Mouse (Mus musculus) embryo, embryonic 11.5 days (tissue): ENCODE measurements around the gene 3110082J24Rik.
A peak's percentile ranks its signal among the peaks of the same experiment; 100 is the strongest.

Experiments
- DNase-seq: peaks from one replicate; pipeline ENCODE4 v3.0.0-alpha.2; 2012; ENCODE audit warnings: low read depth, low spot score

The 3110082J24Rik gene

DNA sequence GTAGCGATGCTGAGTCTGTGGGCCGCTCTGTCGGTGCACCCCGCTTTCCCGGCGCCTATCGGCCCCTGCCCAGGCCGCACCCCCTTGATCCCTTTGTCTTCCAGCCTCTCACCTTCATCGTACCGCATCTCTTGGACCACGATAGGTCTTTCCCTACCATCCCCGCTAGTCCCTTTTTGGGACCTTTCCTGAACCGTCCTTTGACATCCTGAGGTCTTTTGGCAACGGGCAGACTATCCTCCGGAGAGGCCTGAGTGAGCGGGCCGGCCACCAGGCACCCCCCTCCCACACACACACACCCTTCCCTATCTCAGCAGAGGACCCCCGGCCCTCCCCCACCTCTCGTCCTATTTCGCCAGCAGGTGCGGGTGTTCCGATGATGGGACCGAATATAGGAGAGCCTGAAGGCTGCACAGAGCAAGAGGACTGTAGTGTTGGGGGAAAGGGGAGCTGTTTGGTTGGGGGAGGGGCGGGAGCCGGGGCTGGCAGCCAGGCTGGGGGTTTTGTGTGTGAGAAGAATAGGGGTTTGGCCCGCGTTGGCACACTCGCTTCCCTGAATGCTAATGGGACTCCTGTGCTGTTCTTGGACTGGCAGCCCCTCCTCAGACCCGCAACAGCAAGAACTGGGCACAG, at the start of gene 3110082J24Rik:
Gene 3110082J24Rik, minus strand, starts transcription at position 419 of the 633 bp plus-strand sequence.
- no peak for DNase-seq

DNA sequence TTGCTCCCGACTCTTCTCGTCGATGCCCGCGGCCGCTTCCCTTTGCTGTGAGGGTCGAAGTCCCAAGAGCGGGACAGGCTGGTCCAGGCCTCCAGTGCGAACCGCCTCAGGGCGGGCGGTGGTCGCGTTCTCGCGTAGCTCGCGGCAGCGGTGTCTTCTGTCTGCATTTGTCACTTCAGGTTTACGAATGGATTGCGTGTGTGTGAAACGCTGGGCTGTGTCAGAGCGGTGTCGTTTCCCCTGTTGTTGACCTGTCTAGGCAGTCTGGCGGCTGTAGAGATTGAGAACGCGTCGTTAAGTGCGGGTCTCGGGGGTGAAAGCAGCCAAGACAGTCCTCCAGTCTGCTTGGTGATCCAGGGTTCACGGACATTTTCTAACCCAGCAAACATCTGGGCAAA, 49.5 kb upstream of the 3110082J24Rik start:
- no peak for DNase-seq

DNA sequence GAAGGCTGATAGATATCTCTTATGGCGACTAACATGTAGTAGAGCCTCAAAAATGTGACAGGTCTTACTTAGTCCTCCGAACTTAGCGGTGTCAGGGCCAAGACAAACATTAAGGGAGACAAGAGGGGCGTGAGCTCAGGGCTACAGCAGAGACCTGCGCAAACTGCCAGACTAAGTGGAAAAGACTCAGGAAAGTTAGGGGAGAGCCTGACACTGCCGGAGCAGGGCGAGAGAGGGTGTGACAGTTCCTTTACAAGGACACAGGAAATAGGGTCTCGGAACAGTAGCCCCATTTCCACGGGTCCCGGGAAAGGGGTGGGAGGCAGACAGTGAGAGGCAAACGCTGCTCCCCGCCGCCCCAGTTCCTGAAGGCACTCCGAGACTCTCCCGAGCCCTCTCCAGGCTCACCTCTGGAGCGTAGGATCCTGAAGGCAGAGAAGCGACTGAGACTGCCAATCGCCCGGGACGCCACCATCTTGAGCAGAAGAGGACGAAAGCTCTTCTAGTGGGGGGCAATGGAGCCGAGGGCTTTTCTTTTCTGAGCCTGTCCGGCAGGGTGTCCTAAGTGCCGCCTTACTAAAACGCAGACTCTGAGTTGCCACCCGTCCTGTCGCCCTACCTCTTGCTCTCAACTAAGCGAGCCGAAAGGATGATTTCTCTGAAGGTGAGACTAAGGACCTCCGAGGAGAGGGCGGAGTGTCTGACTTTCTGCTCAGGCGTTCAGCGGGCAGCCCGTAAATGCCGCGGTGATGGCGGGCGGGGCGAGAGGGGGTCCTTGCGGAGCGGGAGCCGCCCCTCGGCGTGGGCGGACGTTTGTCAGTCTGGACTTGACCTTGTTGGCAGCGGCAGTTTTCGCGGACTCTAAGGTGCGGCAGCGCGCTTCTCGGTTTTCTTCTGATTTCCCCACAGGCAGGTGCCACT, 48.8 kb upstream of the 3110082J24Rik start, which contains the start of the genes Hadha and Hadhb:
Gene Hadha, minus strand, starts transcription at position 689 of the 921 bp plus-strand sequence.
Gene Hadhb, plus strand, starts transcription at position 775 of the 921 bp plus-strand sequence.
- peak; percentile 79 for DNase-seq

DNA sequence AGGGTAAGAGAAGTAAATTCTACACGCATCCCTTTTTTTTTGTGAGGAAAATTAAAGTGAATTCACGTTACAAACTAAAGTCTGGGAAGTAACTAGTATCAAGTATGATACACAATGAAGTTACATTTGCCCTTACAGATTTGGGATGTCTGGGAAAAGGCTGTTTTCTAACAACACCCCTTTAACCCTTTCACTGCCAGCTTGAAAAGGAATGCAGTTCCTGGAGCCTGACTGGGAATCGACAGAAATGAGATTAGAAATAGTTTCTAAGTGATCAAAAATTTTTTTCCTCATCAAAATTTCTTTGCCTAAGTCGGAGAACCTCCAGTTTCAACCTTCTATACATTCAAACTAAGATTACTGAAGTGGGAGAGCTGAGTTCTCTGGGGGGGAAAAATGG, 48.1 kb upstream of the 3110082J24Rik start:
- no peak for DNase-seq

DNA sequence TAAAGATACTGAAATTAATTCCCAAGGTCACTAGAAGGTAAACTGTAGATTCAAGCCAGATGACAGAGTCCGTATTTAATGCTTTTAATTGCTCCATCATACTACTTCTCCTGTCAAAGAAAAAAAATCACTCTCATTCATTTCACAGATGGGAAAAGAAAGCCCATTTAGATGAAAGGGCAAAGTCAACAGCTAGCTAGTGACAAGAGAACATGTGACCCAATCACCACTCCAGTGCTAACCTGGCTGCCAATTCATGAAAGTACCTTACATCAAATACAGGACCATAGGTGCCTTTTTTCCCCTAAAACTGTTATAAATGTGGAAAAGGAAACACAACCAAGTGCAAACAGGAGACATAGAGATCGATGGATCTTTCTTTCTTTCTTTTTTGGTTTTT, 47.3 kb upstream of the 3110082J24Rik start:
- DNase-seq: no peak

DNA sequence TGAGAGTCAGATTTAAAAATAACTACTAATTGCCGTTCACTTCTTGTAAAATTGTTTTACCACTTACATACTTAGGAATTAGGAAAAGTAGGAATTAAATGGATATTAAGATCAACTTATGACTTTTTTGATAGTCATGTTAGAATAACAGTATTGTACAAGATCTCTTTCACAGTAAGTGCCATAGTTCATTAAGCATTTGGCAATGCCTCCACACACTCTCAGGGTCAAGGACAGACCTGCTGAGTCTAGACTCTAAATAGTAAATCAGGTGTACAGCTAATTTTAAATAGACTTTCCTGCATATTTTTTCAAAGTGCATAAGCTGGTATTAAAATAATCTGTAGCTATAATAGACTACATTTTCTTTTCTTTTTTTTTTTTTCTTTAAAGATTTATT, 46.5 kb upstream of the 3110082J24Rik start:
- DNase-seq: no peak

DNA sequence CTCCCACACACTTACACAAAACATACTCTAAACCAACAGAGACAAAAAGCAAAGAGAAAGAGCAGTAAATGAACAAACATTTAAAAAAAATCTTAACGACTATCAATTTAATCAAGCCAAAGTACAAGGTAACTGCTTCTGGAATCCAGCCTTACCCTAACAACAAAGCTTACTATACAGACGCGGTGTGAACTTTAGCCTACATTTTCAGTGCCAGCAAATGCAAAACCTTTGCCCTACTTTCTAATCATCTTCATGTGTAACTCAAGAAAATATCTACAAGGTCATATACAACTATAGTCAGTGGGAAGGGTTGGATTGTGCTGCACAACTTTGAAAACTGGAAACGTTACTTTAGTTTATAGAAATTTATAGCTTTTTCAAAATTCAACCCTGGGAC, 46.1 kb upstream of the 3110082J24Rik start:
- DNase-seq: no peak

DNA sequence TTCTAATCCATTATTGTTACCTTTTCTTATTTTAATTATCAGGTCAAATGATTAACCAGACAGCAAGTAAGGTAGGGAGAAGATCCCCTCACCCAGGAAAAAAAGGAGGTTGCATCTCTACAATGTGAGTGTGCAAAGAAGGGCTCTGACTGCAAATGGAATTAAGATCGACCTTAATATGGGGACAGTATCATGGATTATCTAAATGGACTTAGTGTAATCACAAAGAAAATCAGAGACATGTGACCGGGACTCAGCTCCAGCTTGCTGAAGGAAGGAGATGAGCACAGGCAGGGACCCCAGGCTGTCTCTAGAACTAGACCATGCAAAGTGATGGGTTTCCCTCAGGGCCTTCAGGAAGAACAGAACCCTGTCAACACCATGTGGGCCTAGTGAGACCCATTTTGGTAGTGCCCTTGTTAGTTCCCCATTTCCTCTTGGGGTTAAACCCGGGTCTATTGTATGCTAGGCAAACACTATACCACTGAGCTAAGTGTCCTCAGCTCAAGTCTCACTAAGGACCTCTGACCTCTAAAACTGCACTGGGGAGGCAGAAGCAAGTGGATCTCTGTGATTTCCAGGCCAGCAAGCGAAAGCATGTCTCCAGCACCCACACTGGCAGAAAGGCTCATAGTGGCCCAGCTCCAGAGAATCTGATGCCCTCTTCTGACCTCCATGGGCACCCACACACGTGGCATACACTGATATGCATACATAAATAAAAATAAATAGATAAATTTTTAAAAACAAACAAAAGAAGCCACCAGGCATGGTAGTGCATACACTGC, 42.4 kb upstream of the 3110082J24Rik start:
- no peak for DNase-seq

DNA sequence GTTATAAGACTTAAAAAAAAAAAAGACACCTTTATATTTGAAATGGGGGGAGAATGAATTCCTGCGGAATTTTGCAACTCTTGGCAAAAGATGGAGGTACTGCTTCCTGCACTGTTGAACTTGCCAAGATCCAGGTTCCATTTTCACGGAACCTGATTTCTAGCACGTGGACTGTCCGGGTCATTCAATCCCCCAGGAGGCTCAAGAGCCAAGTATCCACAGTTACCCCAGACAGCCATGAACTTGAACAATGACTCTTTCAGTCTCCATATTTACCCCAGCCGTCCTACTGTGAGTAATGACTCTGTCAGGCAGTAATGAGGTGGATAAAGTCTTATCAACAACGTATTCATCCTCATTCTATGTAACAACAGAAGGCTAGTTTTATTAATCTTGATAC, 40.6 kb upstream of the 3110082J24Rik start:
- DNase-seq: no peak

DNA sequence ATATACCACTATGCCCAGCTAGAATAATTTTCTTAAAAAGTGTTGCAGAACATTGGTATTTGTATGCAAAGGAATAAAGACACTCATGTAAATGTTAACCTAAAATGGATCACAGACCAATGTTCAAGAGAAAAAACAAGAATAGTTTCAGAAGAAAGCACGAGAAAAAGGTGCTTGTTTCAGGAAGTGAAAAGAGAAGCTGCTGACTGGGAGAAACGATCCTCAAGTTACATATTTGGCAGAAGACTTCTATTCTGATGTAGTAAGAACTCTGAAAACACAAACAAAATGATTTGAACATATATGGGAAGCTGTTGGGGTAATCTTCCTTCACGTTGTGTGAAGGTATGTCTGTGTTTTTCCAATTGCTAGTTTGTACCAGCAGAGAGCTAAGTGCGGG, 32.3 kb upstream of the 3110082J24Rik start:
- DNase-seq: no peak

DNA sequence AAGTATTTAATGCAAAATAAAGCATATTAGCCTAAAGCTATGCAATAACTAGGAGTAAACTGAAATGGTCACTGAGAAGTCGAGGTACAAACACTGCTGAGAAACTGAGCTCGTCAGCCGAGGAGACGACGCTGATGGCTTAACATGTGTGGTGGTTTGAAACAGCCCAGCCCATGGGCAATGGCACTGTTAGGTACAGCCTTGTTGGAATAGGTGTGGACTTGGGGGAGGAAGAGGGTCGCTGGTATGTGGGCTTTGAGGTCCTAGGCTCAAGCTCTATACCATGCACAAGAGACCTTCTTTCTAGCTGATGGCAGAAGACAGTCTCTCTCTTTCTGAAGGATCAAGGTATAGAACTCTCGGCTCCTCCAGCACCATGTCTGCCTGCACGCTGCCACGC, 31.4 kb upstream of the 3110082J24Rik start:
- no peak for DNase-seq

DNA sequence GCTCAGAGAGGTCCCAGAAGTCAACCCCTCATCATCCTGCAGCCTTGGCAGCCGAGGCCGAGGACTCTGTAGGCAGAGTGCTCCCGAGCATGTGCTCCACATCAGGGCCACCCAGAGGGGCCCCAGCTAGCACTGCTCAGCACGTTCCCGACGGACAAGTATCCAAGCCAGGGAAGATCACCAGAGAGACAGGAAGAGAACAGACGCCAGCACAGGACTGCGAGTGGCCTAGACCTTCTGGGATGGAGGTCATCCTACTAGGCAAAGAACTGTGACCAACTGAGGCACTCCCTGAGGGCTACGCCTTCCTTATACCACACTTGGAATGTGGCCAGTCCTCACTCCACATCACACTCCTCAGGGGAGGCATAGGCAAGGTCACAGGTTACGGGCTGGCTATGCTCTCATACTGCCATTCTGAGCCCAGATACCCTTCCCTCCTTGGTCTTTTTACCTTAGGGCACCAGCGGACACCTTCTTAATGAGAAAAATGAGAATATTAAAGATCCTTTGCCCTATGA, 29.9 kb upstream of the 3110082J24Rik start:
- DNase-seq: no peak

DNA sequence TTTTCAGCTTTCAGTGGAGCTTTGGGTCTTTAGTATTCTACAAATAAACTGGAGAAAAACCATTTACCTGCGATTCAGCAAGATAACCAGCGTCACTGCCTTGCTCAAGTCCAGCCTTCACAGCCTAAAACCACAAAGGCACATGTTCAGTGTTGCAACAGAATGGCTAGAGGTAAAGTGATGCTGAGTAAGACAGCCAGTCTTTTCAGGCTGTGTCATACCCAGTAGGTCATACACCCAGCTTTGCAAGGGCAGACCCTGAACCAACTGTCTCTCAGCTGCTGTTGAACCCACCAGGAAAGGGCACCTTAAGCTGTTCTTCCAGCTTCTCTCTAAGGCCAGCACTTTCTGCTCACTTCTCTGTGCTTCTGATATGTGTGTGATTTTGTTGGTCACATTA, 26.3 kb upstream of the 3110082J24Rik start:
- no peak for DNase-seq

DNA sequence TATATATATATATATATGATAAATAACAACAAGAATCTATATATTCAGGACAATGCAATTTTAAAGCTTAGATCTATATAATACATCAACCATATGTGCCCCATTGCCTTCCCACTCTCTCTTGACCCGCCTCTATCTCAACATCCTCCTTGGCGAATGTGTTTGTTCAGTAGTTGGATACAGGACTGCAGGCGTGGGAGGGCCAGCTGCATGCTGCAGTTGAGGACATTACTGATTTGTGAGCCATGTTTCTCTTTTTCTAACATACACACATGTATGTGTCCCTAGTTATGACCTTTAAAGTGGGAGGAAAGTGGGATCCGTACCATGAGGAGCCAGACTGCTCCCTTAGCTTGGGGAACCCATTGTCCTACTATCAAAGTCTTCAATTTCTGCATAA, 25.4 kb upstream of the 3110082J24Rik start:
- DNase-seq: no peak

DNA sequence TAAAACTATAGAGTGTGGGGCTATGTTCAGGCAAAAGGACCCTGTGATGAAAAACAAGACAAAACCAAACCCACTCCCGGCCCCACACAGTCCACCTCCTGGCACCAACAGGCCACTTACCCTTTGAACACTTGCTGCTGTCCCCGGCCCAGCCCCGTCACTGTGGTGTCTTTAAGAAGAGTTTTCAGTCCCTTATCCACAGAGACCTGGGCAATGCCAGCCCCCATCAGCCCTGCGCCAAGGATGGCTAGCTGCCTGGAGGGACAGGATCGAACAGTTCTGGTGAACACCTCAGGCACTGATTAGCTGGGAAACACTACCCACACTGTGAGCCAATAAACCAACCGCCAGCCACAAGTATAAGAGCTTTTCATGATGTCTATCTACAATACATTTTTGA, 22.8 kb upstream of the 3110082J24Rik start:
- DNase-seq: no peak

DNA sequence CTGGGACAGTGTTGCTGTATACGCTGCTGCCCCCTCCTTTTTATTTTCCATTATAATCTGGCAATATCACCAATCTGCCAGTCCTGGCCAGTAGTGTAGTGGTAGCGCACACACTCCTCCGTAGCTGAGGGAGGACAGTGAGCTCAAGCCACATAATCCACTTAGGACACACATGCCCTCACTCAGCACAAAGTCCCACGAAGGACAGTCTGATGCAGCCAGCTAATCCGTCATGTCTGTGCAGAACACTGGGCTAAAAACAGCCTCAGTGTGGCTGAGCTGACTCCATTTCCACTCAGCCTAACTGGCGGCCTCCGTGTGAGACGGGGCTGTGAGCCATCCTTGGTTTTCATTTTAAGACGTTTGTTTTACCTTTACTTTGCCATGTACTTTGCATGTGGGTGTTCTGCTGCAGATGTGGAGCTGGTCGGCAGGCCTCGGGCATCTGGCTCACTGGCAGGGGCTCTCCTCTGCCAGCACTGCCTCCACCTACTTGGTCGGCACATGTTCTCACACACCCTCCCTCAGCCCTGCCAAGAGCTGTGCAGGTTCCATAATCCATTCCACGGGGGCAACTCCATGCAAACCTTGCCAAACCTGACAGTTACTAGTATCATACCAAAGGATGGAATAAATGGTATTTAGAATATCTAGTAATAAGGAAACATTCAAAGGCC, 22.2 kb upstream of the 3110082J24Rik start:
- DNase-seq: no peak

DNA sequence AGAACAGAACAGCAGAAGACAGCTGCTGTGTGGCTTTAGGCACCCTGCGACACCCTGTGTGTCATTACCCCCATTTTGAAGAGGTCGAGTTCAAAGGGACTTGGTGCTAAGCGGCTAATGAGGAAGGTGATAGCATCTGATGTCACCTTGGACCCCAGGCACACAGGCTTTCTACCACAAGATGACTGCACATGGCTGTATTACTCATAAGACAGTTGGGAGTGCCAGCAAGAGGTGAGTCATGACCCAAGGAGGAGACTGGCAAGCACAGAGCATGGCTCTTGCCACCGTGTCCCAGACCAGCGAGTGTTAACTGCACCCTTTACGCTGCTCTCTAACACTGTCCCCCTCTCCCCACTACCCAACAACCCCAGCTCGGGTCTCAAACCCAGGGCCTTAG, 20.9 kb upstream of the 3110082J24Rik start:
- DNase-seq: no peak

DNA sequence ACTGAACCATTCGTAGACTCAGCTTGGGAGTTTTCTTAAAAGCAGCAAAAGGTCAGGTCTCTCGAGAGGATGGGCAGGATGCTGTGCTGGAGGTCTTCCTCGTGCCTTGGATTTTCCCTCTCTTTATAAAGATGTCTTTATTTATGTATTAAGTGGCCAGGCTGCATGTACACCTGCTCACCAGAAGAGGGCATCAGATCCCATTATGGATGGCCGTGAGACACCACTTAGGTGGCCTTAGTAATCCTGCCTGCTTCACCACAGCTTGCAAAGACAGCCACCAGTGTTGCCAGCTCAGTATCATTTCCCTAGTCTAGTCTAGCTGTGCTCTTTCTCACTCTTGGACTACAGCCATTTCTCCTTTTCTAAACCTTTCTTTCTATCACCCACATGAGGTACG, 19.7 kb upstream of the 3110082J24Rik start:
- no peak for DNase-seq

DNA sequence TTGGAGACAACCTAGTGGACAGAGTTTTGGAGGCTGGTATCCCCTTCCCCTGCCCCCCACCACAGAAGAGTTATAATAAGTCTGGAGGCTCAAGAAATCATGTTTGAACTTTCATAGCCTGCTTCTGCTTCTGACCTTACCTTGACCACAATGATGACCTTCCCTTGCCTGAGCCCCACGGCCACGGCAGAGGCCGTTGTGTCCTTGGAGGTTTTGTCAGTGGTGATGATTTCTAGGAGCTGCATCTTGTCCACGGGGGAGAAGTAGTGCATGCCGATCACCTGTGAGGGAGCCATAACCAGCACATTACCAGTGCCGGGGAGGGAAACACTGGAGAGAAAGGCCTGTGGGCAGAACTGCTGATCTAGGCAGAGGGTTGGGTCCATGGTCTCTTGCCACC, 16.6 kb upstream of the 3110082J24Rik start:
- DNase-seq: no peak

DNA sequence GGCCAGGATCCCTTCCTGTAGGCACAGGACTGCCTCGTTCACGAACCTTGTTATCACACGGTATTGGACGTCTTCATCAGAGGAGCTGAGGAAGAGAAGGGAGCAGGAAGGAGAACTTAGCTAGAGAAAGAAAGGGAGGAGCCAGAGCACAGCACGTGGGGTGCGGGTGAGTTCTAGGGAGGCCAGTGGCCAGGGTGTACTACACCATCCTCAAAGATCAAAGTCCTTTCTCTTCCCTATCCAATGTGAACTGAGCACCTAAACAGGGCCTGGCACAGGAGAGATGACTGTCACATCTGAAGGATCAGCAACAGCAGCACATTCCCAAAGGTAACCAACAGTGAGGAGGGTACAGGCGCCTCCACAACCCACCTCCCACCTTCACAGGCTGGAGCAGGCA, 14.2 kb upstream of the 3110082J24Rik start:
- no peak for DNase-seq

DNA sequence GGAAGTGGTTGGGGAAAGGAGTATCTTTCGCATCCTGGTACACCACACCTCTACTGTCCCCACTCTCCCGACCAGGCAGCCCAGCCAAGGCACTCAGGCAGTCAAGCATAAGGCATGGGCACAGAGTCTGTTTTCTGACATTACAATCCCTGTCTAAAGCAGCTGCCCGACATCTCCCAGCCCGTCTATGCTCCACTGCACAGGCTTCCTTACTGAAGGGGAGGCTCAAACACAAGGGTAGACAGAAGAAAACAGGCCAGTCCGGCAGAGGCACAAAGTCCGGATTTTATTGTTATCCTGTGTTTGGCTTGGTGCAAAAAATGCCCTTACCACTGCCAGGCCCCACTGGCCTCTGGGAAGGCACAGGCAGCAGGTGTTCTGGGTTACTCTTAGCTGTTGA, 13.3 kb upstream of the 3110082J24Rik start:
- DNase-seq: no peak
